Mouse (Mus musculus) left cerebral cortex, adult 18-20 months (tissue): Measurements from ENCODE around the gene Ssu2. TPM values are rescaled to one million over a fixed set of nuclear protein-coding genes. Genes with fewer than 3 reads are reported as not detected.

Source experiments
- DNase-seq, 2 experiments: peaks; one replicate each; pipeline ENCODE4 v3.0.0; 2021 to 2022; ENCODE audit warnings: low spot score in 2 of 2, mixed read lengths in 1 of 2
- total RNA-seq, 2 experiments: library from RNA; stranded (reverse); gene quantifications; 2 replicates each; pipeline ENCODE4 v1.2.3; 2021

Gene Ssu2
- total RNA-seq, 2 experiments from 2014 or later, result 0.37 TPM; not detected in 1

- no peak for DNase-seq
Measured at GRCm38 (mm10) chr6:112359341-112359740, 28.5 kb downstream of the Ssu2 start.

- no peak for DNase-seq
Measured at GRCm38 (mm10) chr6:112350452-112350851, 37.4 kb downstream of the Ssu2 start.

- no peak for DNase-seq
Measured at GRCm38 (mm10) chr6:112339016-112339415, 48.8 kb downstream of the Ssu2 start.

- DNase-seq, result no peak
Measured at GRCm38 (mm10) chr6:112337667-112338066, 50.2 kb downstream of the Ssu2 start.

- DNase-seq, result no peak
Measured at GRCm38 (mm10) chr6:112333930-112334329, 53.9 kb downstream of the Ssu2 start.

GRCm38 (mm10) chr6:112331223-112331598 lies 56.6 kb downstream of the Ssu2 start:
- no peak for DNase-seq

GRCm38 (mm10) chr6:112330520-112331222 lies 57.2 kb downstream of the Ssu2 start:
- DNase-seq, result no peak

- no peak for DNase-seq
Measured at GRCm38 (mm10) chr6:112327793-112328192, 60.0 kb downstream of the Ssu2 start.

- DNase-seq, result no peak
Measured at GRCm38 (mm10) chr6:112325213-112325612, 62.6 kb downstream of the Ssu2 start.

GRCm38 (mm10) chr6:112322916-112323315 lies 64.9 kb downstream of the Ssu2 start:
- DNase-seq, result no peak

- DNase-seq, result no peak
Measured at GRCm38 (mm10) chr6:112320679-112321078, 67.1 kb downstream of the Ssu2 start.

GRCm38 (mm10) chr6:112319449-112319848 lies 68.4 kb downstream of the Ssu2 start:
- no peak for DNase-seq

- DNase-seq, result no peak
Measured at GRCm38 (mm10) chr6:112311385-112311784, 76.4 kb downstream of the Ssu2 start.

GRCm38 (mm10) chr6:112309330-112309938 lies 78.4 kb downstream of the Ssu2 start:
- no peak for DNase-seq

Other genes starting within 250 kb of the Ssu2 start
- gene Lmcd1, start 114.3 kb downstream of the Ssu2 start, total RNA-seq, result 10 to 100 TPM in 1 of 2 experiments, 1 to 10 TPM in 1; 7.6 to 10.6 TPM
- gene Cav3, start 71.5 kb upstream of the Ssu2 start, total RNA-seq, result not detected
- 1 to 10 TPM; 5.8 TPM for gene Oxtr, start 101.9 kb upstream of the Ssu2 start, total RNA-seq